Mouse (Mus musculus) cerebral cortex, adult 2 months (tissue): Measurements from ENCODE around the gene Tnfsf9.

Experiments
- WGBS: fragments of 180-500 bp; shearing (Covaris S2); methylation state at CpG from one replicate; pipeline ENCODE4 v1.1.7; 2018; 5-methylcytosine and 5-hydroxymethylcytosine counted together

Gene Tnfsf9

DNA sequence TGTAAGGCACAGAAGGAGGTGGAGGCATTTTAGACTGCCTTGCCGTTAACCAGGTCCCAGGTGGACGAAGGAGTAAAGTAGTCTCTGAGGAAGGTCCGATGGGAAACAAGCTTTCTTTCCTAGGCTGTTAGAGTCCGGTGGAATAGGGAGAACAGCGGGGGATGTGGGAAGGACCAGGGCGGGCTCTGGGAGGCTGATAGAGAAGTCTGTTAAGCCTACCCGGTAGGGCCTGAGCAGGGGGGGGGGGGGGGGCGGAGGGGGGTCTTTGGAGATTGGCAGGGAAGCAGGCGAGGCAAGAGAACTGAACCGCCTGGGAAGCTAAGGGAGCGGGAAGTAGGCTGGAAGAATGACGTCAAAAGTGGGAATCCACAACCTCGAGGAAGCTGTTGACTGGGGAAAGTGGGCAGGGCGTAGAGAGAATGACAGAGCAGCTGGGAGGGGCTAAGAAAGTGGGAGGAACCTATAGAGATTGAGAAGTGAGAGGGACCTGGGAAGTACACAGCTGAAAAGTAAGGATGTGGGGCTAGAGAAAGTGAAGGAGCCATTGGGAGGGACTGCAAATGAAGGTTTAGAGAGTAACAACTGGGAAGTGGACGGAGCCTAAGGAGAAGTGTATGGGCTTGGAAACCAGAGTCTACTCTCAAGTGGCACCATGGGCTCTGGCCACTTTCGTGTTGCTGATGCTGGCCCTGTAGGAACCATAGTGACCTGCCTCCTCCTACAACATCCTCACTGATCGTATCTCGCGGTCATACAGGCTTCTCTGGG is 9.1 kb upstream of the Tnfsf9 start:
- 2% methylated on average over 18 of the region's 19 CpGs for WGBS

DNA sequence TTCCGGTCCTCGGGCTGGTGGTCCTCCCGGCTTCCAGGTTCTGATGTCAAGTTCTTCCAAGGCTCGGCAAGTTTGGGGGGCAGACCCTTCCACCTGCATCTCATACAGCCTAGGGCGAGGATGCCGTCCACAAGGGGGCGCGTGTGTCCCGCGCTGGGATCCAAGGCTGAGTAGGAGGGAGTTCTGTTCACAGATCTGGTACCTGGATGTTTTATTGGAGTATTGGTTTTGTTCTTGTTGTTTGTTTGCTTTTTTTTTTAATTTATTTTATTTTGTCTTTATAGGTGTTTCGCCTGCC is 8.6 kb upstream of the Tnfsf9 start:
- WGBS, result 0% methylated on average over 11 of the region's 11 CpGs

DNA sequence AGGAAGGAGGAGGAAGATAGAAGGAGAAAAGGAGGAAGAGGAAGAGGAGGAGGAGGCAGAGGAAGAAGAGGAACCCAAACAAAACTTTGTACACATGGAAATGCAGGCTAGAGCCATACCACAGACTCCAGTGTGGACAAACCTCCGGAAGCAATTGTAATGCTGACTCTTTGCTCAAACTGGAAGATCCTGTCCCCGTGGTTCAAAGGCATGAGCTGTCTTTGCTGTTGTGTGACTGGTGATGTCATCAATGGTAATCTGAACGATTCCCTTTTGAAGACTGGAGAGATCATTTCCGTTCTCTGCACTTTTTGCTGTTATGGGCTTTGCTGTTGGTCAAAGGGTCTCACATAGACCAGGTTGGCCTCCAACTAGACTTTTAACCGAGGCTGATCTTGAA is 6.8 kb upstream of the Tnfsf9 start:
- 77% methylated on average over 5 of the region's 5 CpGs for WGBS

DNA sequence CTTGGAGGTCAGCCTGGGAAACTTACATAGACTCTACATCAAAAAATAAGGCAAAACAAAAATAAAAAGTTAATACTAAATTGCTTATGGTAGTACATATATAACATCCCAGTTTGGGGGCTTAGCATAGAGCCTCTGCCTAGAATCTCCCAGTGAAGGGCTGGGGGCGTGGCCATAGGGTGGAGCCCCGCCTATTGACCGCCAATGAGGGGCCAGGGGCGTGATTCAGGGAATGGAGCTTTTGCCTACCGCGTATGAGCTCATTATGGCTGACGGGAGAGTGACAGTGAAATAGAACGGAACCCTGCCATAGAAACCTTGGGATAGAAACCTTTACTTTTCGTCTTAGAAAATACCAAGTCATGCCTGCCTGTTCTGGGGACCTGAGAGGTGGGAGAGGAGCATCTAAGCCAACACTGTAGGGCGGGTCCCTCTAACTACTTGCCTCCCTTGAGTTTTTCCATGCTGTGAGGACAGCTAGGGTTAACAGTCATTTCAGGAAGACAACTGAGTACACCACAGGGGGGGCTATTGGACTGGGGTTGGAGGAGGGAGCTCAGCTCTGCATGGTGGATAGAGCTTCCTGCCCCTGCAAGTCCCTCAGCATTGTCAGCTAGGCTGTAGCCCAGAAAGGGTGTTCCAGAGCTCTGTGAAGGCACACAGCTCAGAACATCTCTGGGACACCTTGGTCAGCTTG is 5.3 kb upstream of the Tnfsf9 start:
- WGBS, result 13% methylated on average over 10 of the region's 10 CpGs

DNA sequence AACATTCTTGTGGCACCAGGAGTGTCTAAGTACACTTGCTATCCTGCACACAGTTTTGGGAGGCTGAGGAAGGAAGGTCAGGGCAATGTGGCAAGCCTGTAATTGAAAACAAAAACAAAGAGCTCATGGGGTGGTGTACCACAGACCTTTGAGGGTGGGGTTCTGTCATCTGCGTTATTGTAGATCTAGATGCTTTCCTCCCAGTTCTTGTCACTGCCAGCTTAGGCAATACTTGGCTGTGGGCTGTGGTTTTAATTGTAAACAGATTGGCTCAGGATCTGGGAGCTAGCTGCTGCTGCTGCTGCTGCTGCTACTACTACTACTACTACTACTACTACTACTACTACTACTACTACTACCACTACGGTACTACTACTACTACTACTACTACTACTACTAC is 2.8 kb upstream of the Tnfsf9 start:
- 76% methylated on average over 2 of the region's 2 CpGs for WGBS

DNA sequence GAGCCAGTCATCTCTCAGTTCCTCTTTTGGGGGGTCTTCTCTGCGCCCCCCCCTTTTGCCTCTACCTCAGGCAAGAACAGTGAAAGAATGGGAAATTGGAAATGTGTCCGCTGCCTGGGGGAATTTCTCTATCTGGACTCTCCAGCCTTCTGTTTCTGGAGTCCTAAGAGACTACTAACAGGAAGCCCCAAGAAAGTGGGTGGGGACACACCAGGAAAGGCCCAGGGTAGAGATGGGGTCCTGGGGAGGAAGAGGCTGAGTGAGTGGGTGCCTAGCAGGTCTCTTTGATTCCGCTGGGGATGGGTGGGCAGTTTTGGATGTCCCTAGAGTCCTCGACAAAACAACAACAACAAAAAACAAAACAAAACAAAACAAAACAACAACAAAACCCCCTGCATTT is 629 bp upstream of the Tnfsf9 start:
- WGBS, result 53% methylated on average over 4 of the region's 4 CpGs

DNA sequence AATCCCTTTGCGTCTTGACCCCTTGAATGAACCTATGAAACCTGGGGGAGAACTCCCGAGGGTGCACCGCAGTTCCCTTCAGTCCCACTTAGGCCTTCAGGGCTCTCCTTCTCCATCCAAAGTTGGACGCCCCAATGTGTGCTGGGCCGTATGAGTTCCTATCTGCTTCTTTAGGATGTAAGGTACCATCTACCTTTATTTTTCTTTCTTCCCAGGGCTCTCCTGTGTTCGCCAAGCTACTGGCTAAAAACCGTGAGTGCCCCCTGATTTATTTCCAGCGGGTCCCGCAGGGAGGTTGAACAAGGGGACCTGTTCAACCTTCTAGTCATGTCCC is 877 bp downstream of the Tnfsf9 start:
- WGBS, result 36% methylated on average over 9 of the region's 9 CpGs

DNA sequence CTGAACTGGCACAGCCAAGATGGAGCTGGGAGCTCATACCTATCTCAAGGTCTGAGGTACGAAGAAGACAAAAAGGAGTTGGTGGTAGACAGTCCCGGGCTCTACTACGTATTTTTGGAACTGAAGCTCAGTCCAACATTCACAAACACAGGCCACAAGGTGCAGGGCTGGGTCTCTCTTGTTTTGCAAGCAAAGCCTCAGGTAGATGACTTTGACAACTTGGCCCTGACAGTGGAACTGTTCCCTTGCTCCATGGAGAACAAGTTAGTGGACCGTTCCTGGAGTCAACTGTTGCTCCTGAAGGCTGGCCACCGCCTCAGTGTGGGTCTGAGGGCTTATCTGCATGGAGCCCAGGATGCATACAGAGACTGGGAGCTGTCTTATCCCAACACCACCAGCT is 1.9 kb downstream of the Tnfsf9 start:
- WGBS, result 93% methylated on average over 5 of the region's 5 CpGs

DNA sequence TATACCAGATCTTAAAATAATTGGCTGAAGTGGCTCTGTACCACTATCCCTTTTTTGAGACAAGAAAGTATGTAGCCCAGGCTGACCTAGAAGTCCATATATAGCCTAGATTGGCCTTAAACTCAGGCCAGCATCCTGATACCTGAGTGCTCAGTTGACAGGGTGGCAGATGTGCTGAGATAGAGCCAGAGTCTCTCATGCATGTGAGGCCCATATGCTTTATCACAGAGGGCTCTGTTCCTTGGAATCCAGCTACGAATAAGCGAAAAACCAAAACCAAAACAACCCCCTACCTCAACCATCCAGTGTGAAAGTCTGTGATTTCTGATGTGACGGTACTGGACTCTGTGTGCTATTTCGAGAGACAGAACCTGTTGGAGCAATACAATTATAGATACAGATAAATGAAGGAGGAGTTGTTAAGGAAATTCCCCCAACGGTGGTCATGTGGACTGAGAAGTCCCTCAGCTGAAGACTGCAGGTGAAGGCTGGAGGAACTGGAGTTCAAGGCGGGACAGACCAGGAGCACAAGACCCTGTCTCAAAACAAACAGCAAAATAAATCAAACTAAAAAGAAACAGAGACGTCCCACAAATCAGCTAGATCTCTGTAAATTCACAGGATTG is 3.0 kb downstream of the Tnfsf9 start:
- 92% methylated on average over 7 of the region's 7 CpGs for WGBS

DNA sequence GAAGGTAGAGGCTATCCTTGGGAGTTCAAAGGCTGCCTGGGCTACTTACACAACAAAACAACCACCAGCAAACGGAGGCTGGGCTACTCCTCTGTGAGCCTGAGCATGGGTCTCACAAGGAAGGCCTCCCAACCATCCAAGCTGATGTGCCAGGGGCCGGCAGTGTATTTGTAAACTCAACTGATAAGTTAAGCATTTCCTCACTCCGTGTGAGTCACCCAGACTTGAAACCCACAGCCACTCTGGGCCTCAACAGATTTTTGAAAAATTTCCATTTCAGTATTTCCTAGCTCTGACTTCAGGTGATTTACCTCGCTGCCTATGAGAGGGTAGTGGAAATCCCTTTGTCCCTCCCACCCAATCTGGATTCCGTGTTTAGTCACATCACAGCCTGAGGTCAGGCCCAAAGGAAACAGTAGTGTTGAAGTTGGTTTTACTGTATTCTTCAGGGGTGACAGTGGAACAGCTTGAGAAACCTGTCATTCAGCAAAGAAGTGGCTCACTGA is 3.6 kb downstream of the Tnfsf9 start:
- WGBS, result 84% methylated on average over 5 of the region's 5 CpGs

DNA sequence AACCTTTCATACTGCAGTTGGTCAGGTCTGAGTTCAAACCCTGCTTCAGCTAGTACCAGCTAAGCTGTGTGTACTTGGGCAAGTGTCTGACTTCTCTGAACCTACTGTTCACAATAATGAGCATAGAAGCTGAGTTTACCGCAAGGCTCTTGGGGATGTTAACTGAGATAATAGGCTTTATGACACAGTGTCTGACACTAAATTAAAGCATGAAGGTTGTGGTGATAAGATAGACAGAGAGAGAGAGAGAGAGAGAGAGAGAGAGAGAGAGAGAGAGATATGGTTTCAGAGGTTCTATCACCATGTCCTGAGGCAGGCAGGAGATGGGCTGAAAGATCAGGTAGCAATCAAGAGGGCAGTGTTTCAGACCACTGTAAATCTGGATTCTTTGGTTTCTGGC is 4.9 kb downstream of the Tnfsf9 start:
- WGBS, result 93% methylated on average over 1 of the region's 1 CpGs

DNA sequence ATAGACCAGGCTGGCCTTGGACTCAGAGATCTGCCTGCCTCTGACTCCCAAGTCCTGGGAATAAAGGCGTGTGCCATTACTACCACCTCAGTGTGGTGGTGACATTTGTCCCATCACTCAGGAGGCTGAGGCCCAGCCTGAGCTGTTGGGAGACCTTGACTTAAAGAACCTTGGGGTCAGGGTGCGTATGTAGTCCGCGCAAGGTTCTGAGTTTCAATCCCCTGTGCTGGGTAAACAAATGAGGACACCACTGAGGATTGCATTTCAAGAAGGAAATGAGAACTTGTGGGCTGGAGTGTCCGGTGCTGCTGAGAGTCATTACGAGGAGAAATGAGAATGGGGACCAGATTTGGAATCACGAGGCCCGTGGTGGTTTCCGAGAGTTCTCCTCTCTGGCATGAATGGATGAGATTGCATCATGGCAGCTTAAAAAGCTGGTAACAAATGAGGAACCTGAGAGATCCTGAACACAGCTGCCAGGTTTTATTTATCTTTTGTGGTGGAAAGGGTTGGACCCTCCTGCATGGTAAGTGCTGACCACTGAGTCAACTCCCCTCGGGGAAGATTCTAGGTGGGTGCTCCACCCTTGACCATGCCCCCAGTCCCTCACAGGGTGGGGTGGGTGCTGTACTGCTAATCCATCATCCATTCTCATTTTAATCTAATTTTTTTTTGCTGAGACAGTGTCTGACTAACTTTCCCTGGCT is 7.8 kb downstream of the Tnfsf9 start:
- 83% methylated on average over 10 of the region's 10 CpGs for WGBS

DNA sequence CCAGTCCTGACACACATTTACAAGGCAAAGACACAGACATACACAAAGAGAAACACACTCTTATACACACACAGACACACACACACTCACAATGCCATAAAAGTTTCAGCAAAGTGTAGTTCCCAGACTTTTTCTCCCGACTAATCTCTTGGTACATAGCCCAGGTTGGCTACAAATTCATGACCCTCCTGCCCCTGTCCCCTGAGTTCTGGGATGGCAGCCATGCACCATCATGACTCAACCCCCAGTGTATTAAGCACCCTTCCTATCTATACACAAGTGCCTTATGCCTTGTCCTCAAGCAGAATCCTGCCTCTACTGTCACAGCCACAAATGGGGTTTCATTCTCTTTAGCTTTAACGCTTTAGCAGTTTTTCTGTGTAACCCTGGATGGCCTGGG is 11.7 kb downstream of the Tnfsf9 start:
- 78% methylated on average over 2 of the region's 2 CpGs for WGBS

DNA sequence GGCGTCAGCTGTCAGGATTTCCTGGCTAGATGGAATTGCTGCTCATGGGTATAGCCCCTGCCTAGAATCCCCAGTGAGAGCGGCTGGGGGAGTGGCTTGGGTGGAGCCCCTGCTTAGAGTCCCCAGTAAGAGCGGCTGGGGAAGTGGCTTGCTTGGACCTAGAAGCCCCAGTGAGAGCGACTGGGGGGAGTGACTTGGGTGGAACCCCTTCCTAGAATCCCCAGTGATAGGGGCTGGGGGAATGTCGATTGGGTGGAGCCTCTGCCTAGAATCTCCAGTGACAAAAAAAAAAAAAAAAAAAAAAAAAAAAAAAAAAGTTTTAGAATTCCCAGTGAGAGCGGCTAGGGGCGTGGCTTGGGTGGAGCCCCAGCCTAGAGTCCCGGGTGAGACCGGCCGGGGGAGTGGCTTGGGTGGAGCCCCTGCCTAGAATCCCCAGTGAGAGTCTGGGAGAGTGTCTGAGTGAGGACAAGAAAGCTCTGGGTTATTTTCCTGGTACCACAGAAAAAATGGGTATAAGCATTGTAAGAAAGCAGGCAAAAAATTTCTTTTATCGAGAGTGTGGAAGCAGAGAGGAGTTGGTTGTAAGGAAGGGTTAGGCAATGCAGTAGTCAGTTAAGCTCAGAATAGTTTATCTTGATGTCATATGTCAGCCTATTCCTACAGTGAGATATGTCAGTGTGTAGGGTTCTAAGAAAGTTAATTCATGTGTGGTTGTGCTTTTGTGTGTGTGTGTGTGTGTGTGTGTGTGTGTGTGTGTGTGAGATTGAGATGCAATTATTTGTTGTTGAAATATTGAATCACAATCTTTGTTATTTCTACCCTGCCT is 13.6 kb downstream of the Tnfsf9 start:
- 10% methylated on average over 11 of the region's 11 CpGs for WGBS

DNA sequence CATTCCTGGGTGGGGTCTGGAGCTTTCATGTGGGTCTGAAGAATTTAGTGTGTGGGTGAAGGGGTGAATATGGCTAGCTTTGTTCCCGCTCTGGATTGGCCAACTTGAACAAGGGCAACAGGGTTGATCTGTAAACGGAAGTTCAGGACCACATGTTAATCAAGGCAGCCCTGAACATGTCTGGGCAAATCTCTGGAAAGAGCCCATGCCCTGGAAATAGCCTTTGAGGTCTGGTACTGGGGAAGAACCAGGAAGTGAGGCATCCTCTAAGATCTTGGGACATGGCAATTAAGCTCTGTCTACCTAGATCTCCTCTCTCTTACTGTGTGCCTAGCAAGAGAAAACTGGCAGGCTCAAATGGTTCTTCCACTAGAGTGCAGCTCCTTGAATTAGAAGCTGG is 16.7 kb downstream of the Tnfsf9 start:
- 87% methylated on average over 2 of the region's 2 CpGs for WGBS

DNA sequence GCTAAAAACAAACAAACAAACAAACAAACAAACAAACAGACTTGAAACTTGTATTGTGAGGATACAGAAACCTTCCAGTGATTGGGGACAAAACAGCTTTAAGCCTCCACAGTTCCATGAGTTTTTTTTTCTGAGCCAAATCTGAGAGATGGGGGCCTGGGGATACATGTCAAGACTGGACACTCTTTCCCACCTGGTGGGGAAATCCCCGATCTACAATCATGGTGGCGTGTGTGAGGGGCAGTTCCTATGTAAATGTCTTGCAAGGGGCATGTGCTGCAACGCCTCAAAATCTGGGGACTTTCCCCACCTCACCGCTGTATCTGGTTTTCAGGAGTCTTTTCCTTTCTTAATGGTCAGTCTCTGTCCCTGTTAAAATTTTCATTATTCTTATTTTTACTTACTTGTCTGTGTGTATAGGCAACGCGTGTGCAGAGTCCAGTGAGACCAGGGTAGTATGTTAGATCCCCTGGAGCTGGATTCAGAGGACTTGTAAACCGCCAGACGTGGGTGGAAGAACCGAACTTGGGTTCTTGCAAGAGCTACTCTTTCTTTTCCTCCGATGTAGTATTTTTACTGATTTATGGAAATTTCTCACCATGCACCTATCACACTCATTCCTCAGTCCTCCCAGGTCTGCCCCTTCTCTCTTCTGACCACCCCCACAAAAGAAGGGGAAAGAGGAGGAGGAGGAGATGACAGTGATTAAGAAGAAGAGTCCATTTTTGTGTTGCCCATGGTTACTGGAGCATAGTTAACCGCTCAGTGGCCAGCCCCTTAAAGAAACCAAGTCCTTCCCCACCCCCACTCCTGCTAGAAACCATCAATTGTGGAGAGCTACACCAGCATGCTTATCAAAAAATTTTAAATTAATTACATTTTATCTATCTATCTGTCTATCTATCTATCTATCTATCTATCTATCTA is 18.3 kb downstream of the Tnfsf9 start:
- WGBS, result 90% methylated on average over 11 of the region's 11 CpGs

DNA sequence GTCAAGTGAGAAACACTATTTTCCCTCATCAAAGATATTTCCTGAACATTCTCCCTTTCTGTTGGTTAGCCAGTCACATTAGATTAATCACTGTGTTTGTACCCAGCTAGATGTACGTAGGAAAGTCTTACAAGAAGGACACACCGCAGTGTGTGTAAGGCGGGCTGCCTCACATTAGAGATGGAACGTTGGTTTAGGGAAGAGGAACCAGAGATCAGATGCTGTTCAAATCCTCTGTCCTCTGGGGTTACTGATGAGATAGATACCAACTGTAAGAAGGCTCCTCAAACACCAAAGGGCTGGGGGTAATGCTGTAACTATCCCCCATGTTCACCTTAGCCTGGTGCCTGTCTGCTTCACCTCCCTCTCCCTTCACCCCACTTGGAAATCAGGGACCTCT is 19.7 kb downstream of the Tnfsf9 start:
- WGBS, result 91% methylated on average over 4 of the region's 4 CpGs

DNA sequence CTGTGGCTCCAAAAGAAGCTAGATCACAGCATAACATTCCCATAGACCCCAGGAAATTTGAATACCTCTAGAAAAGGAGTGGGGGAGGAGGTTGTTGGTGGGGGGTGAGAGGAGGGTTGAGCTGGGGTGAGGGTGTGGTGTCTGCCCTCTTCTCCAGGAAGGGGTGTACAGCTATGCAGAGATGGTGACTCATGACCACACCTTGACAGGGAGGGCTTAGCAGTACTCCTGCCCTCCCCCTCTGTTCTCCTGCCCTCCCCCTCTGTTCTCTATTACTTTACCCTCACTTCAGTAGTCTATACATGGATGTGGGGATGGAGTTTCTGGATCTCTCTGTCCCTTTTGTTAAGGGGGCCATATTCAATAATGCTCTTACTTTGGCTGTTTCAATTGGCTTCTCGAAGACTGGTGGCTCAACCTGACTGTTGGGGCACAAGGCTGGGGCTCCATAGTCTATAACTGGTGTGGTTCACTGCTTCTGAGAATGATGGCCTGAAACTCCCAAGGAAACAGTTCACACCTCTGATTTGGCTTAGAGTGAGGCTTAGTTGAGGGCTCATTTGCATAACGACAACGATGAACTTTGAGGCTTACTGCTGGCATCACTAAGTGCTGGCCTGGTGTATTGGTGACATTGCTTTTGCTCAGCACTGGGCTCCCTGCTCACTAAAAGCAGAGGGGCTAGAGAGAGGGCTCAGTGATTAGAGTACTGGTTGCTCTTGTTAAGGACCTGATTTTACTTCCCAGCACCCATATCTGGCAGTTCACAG is 20.9 kb downstream of the Tnfsf9 start:
- WGBS, result 52% methylated on average over 3 of the region's 3 CpGs

DNA sequence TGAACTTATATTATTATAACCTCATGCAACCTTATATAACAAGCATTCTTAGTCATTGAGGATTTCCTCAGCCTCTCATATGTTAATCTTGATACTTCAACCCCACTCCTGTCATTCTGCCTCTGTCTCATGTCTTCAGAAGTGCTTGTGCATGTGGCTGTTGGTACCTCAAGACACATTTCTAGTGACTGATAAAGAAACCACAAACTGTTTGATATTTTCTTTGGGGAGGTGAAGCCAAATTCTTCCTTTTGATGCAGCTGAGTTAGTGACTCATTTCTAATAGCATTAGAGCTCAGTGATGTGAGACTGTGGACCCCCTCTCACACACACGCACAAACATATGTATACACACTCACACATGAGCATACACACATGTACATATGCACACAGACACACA is 26.7 kb downstream of the Tnfsf9 start:
- whole genome bisulfite sequencing, result 89% methylated on average over 1 of the region's 1 CpGs

DNA sequence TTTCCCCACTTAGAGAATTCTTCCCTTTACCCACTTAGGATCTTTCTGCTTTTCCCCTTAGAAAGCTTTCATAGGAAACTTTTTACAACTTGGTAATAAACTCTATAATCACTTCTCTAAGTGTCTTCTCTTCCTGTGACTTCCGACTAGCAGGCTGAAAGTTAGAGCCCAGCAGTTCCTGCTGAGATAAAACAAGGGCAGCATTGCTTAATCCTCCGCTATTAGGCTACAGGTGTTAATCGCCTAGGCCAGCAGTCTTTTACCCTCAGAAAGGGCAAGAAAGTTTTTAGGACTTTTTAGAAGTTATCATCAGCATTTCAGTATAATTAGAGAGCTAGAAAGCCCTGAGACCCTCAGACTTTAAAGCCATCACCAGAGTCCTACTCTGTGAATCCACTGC is 28.9 kb downstream of the Tnfsf9 start:
- 46% methylated on average over 3 of the region's 3 CpGs for WGBS
